Mouse (Mus musculus) layer of hippocampus, postnatal 14 days (tissue): ENCODE data around the gene Trio. TPM values are rescaled to one million over a fixed set of nuclear protein-coding genes. Genes with fewer than 3 reads are reported as not detected.
A peak's percentile ranks its signal among the peaks of the same experiment; 100 is the strongest.

Source experiments
- DNase-seq, 2 experiments: peaks; one replicate each; pipeline ENCODE4 v3.0.0; 2021 to 2022; ENCODE audit warnings: low spot score in 2 of 2, mixed read lengths in 1 of 2
- long read RNA-seq, 2 experiments: library from polyadenylated mRNA; stranded (forward); transcript quantifications; one replicate each; pipeline ENCODE4 v2.0.0; 2021
- total RNA-seq, 2 experiments: library from RNA; stranded (reverse); gene quantifications; 2 replicates each; pipeline ENCODE4 v1.2.3; 2021

The Trio gene
- total RNA-seq: 100 to 1,000 TPM; 254 to 260 TPM
- long read RNA-seq, experiment 1, partial matches to known transcripts: 7 of 20 reads
- long read RNA-seq, experiment 1, other reads (novel, unspliced or antisense): 13 of 20 reads
- long read RNA-seq, experiment 2, partial matches to known transcripts: 8 of 27 reads
- long read RNA-seq, experiment 2, other reads (novel, unspliced or antisense): 19 of 27 reads

GRCm38 (mm10) chr15:28025447-28026166 is at the start of gene Trio:
Gene Trio (minus strand): TSS chr15:28025848.
- peak; percentile 97 for DNase-seq

DNA sequence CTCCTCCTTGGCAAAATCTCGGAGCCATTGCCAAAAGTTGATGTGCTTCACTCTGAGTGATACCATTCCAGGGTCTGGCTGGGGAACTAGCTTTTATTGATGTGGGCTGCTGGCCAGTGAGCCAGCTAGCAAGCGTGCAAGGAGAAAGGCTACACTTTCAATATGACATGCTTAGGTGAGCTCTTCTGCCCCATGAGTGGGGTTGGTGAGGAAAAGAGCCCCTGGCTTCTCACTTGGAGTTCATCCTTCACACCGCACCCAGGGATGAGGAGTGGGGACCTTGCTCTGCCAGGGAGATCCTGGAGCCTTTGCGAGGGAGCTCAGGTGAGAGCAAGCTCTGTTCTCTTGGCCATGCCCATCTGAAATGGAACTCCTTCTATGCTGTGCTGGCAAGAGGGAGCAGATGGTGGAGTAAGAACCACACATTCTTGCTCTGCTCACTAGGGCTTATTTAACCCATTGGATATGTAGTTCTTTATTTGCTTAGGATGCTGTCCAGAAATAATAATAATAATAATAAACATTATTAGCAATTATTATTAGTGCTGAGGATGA is 48.8 kb upstream of the Trio start:
- no peak for DNase-seq

GRCm38 (mm10) chr15:28071601-28072000 is 46.0 kb upstream of the Trio start:
- no peak for DNase-seq

DNA sequence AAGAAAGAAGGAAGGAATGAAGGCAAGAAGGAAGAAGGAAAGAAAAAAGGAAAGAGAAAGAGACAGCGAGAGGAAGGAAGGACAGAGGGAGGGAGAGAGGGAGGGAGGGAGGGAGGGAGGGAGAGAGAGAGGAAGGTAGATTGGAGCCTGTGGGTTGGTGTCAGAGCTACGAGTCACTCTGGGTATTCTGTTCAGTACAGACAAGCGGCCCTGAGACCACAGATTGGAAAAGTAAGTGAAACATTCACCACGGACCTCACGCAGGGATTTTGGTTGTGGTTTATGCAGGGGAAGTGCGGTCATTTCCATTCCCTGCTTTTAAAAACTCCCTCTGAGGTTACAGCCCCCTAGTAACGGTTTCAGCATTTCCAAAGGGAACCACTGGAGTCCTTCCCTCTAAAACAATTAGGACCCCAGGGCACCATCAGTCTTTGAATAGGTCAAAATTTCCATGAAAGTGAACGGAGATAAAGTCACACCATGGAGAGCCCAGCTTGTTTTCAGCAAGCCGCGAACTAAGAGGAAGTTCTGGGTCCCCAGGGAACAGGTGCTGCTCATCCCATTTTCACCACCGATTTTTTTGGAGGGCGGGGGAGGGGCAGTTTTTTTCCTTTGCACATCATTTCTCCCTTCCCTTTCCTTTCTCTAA is 45.2 kb upstream of the Trio start:
- DNase-seq: no peak

- no peak for DNase-seq
These were observed 44.6 kb upstream of the Trio start for GRCm38 (mm10) chr15:28070221-28070620.

DNA sequence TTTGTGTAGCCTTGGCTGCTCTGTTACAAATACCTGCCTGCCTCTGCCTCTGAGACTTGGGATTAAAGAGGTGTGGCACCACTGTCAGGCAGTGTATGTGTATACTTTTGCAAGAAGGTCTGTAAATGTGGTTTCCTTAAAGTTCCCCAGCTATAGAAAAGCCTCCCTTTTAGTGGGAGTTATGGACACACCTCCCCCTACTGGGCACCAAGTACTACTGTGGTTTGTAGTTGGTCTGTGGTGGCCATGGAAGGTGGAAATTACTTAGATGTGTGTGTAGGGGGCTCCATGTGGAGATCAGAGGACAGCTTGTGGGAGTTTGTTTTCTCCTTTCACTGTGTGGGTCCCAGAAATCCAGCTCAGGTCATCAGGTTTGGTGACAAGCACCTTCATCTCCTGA is 41.7 kb upstream of the Trio start:
- DNase-seq: no peak

DNA sequence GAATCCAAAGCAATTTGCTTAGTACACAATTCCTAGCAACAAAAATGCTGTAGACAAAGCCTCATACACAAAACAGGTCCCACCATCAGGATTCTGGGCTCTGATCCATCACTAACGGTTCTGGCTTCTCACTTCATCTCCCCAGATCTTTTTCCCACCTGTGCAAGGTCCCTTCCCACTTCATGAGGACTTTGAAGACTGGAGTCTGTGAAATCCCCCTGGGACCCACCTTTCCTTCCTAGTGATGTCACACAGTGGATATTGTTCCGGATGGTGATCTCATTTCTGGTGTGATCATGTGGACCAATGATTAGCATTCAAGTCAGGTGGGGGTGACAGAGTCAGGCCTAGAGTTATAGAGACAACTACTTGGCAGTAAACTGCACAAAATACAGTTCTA is 40.8 kb upstream of the Trio start:
- DNase-seq: no peak

DNA sequence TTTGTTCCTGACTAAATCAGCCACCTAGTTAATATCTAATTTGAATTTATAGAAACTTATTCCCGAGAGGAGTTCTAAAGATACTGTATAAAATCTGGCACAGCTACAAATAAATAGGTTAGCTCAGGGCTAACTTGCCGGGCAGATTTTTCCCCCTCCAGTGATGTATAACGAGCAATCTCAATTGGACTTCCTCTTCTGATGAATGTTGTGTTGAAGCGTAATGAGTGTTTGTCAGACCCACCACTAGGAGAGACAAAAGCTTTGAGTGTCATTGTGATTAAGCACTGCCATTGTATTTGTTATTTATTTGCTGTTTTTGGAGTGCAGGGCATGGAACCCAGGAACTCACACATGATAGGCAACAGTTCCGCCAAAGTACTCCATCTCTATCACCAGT is 39.9 kb upstream of the Trio start:
- no peak for DNase-seq

DNA sequence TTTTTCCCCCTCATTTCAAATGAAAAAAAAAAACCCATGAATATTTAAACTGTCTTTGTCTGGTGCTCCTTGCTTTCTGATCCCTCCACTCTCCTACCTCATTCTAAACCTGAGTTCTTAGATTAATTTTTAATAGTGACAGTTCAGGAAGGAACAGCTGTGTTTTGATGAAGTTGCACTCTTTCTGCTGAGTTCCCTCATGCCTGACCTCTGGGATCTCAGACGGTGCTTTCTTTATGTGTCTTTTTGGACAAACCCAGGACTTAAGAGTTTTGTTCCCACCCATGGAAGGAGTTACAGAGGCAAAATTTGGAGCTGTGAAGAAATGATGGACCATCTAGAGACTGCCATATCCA is 39.1 kb upstream of the Trio start:
- DNase-seq: no peak

DNA sequence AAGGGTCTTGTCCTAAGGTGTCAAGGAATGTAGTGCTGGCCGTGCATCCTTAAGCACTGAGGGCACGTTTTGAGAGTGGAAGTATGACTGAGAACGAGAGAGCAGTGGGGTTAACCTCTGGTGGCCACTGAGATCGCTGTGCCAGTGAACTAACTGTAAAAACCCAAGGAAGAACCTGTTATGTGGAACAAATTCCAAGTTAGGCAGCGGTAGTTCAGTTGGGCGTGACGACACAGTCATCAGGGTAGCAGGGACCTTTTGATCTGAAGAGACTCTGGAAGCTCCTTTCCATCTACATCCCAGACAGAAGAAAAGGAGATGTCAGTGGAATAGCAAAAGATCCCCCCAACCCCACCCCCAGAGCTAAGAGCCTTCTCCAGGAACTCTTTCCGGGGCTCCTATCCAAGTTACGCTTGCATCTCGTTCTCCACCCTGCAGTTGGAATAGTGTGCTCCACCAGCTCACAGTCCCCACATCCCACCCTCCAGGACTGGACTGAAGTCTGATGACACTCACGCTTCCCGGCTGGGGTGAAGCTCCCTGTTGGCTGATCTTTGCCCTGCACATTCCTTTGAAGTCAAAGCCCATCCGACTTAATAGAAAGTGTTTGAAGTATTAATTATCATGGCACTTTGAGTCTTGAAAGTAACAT is 38.6 kb upstream of the Trio start:
- DNase-seq: no peak

- DNase-seq: no peak
These were observed 37.8 kb upstream of the Trio start for GRCm38 (mm10) chr15:28063466-28063865.

- no peak for DNase-seq
These were observed 36.4 kb upstream of the Trio start for GRCm38 (mm10) chr15:28062016-28062415.

- DNase-seq: no peak
These were observed 35.3 kb upstream of the Trio start for GRCm38 (mm10) chr15:28060977-28061376.

- DNase-seq: no peak
These were observed 34.8 kb upstream of the Trio start for GRCm38 (mm10) chr15:28060423-28060822.

DNA sequence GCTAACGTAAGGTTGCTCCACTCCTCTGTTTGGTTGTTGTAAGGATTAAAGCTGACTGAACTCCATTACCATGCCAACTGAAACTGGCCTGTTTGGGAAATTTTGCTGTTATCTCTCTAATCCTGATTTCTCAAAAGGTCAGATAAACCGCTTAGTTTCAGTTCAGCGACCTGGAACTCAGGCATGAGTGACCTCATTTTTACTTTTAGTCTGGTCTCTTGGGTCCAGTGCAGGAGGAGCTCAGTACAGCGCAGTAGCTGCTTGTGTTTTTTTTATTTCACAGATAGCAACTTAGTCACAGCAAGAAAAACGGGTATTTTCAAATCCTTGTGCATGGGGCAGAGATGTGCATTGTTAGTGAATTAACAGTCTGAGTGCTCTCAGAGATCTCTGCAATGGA is 31.9 kb upstream of the Trio start:
- no peak for DNase-seq

DNA sequence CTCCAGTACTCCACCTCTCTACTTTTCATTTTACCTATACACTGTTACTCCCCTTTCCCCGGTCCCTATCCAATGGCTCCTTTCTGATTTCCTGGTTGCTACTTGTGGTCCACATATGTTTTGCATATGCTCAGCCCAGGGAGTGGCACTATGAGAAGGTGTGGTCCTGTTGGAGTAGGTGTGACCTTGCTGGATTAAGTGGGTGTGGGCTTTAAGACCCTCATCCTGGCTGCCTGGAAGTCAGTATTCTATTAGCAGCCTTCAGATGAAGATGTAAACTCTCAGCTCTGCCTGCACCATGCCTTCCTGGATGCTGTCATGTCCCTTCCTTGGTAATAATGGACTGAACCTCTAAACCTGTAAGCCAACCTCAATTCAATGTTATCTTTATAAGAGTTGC is 29.1 kb upstream of the Trio start:
- no peak for DNase-seq

GRCm38 (mm10) chr15:28054111-28054510 is 28.5 kb upstream of the Trio start:
- no peak for DNase-seq

- no peak for DNase-seq
These were observed 27.6 kb upstream of the Trio start for GRCm38 (mm10) chr15:28053226-28053625.

- no peak for DNase-seq
These were observed 26.2 kb upstream of the Trio start for GRCm38 (mm10) chr15:28051811-28052210.

GRCm38 (mm10) chr15:28051104-28051625 is 25.5 kb upstream of the Trio start:
- DNase-seq: peak; percentile 61 to 64

- no peak for DNase-seq
These were observed 22.1 kb upstream of the Trio start for GRCm38 (mm10) chr15:28047711-28048110.
